Mouse (Mus musculus) midbrain, embryonic 16.5 days (tissue): Measurements from ENCODE around the gene Arhgap5. TPM values are rescaled to one million over a fixed set of nuclear protein-coding genes. Genes with fewer than 3 reads are reported as not detected.
"Not testable (repeated sequence)": the region's sequence is repeated elsewhere in the genome, so short reads cannot be mapped to it uniquely, and the experiment has no call there.

Experiments used
- ATAC-seq: fragments of 200-750 bp; cut with Nextera tagmentation; 2 replicates; pipeline ENCODE4 v1.8.0; 2017; ENCODE audit warnings: moderate TSS enrichment
- H3K27ac ChIP-seq: fragments of 300-500 bp; sonication (generic); 2 replicates; pipeline ENCODE4 v1.5.1; 2014; ENCODE audit warnings: mild to moderate bottlenecking, low read length, mixed read lengths
- H3K27me3 ChIP-seq: fragments of 300-500 bp; sonication (generic); 2 replicates; pipeline ENCODE4 v1.6.1; 2014; ENCODE audit warnings: low read depth, low read length, mixed read lengths; ENCODE audit not compliant: control insufficient read depth, insufficient read depth
- H3K36me3 ChIP-seq: fragments of 300-500 bp; sonication (generic); 2 replicates; pipeline ENCODE4 v1.6.1; 2014; ENCODE audit warnings: mild to moderate bottlenecking, low read length, moderate library complexity, mixed read lengths; ENCODE audit not compliant: control insufficient read depth, insufficient read depth
- H3K4me1 ChIP-seq: fragments of 300-500 bp; sonication (generic); 2 replicates; pipeline ENCODE4 v1.6.1; 2014; ENCODE audit warnings: mild to moderate bottlenecking, low read length, mixed read lengths; ENCODE audit not compliant: control insufficient read depth, insufficient read depth
- H3K4me2 ChIP-seq: fragments of 300-500 bp; sonication (generic); 2 replicates; pipeline ENCODE4 v1.6.1; 2014; ENCODE audit warnings: mild to moderate bottlenecking, low read length, mixed read lengths
- H3K4me3 ChIP-seq: fragments of 300-500 bp; sonication (generic); 2 replicates; pipeline ENCODE4 v1.5.1; 2014; ENCODE audit warnings: low read depth, mild to moderate bottlenecking, low read length, moderate library complexity, mixed read lengths
- H3K9ac ChIP-seq: fragments of 300-500 bp; sonication (generic); 2 replicates; pipeline ENCODE4 v1.6.1; 2014; ENCODE audit warnings: low read depth, low read length, mixed read lengths
- H3K9me3 ChIP-seq: fragments of 300-500 bp; sonication (generic); replicated peaks from 2 replicates; pipeline ENCODE4 v1.6.1; 2014; ENCODE audit warnings: mild to moderate bottlenecking, low read length, mixed read lengths; ENCODE audit not compliant: control insufficient read depth, poor library complexity, severe bottlenecking
- WGBS: fragments of 180-500 bp; shearing (Covaris S2); extraction: QIAGEN DNeasy Blood & Tissue Kit; methylation state at CpG from one replicate; pipeline ENCODE4 v1.1.7; 2014; 5-methylcytosine and 5-hydroxymethylcytosine counted together
- polyA plus RNA-seq: library from polyadenylated mRNA; unstranded; fragments of >200 nt; fragmentation: Nextera tagmentation; extraction: Ambion mirVana; gene quantifications from 2 replicates; pipeline ENCODE4 v1.2.1, GENCODE M21; 2015

Gene Arhgap5
- polyA plus RNA-seq, 1 experiment from 2014 or later: 35.0 TPM

- ATAC-seq: no peak
- H3K9me3 ChIP-seq: 0 out of 2 replicates have a peak, but pooled peaks cover 4% of the 10 kb centered on the region
- no peaks in the 10 kb centered on the region for H3K4me1 ChIP-seq
- H3K9ac ChIP-seq: no peak overlapping the region
- no peaks in the 10 kb centered on the region for H3K36me3 ChIP-seq
- no peak overlapping the region for H3K27ac ChIP-seq
- no peaks in the 10 kb centered on the region for H3K27me3 ChIP-seq
- no peak overlapping the region for H3K4me3 ChIP-seq
- H3K4me2 ChIP-seq: no peak overlapping the region
- 91% methylated on average over 2 of the region's 2 CpGs for WGBS
Measured at GRCm38 (mm10) chr12:52573371-52573770, 69.6 kb downstream of the Arhgap5 start.

GRCm38 (mm10) chr12:52586466-52586865 lies 82.7 kb downstream of the Arhgap5 start:
- not testable (repeated sequence) for H3K4me2 ChIP-seq, H3K27me3 ChIP-seq, H3K9me3 ChIP-seq, H3K4me3 ChIP-seq, H3K4me1 ChIP-seq, H3K36me3 ChIP-seq, H3K9ac ChIP-seq, ATAC-seq, H3K27ac ChIP-seq
- WGBS: 83% methylated on average over 2 of the region's 2 CpGs

GRCm38 (mm10) chr12:52587473-52588010 lies 83.8 kb downstream of the Arhgap5 start:
- H3K4me3 ChIP-seq: no peak overlapping the region
- ATAC-seq: no peak
- no peaks in the 10 kb centered on the region for H3K4me1 ChIP-seq
- no peak overlapping the region for H3K4me2 ChIP-seq
- H3K36me3 ChIP-seq: no peaks in the 10 kb centered on the region
- 84% methylated on average over 2 of the region's 2 CpGs for WGBS
- H3K27ac ChIP-seq: no peak overlapping the region
- H3K27me3 ChIP-seq: no peaks in the 10 kb centered on the region
- no peak overlapping the region for H3K9ac ChIP-seq
- H3K9me3 ChIP-seq: no peaks in the 10 kb centered on the region

DNA sequence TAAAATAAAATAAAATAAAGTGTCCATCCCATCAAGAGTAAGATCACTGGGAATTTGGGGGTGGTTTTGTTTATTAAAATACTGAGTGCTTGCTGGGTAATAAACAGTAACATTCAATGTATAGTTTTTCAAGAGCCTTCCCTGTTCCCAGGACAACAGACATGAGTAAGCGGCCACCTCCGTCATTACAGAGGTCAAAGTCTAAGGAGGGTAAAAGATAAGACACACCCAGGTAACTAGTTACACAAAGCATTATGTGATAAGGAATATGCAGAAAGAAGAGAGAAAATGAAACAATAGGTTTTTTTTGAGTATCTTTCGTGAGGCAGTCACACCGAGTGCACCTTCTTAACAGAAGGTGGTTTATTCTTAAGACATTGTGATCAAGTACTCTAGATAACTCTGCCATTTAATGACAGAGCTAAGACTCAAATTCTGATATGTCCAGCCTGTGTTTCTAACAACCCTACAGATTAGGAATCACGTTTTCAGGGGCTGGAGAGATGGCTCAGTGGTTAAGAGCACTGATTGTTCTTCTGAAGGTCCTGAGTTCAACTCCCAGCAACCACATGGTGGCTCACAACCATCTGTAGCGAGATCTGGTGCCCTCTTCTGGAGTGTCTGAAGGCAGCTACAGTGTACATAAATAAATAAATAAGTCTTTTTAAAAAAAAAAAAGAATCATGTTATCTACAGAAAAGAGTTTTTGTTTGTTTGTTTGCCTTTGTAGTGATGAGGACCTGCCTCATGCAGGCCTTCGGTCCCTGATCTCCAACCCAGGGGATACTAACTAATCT lies 91.8 kb downstream of the Arhgap5 start:
- H3K27me3 ChIP-seq: no peaks in the 10 kb centered on the region
- 85% methylated on average over 7 of the region's 7 CpGs for WGBS
- H3K27ac ChIP-seq: no peak overlapping the region
- H3K4me3 ChIP-seq: no peak overlapping the region
- H3K9ac ChIP-seq: no peak overlapping the region
- no peaks in the 10 kb centered on the region for H3K9me3 ChIP-seq
- no peaks in the 10 kb centered on the region for H3K4me1 ChIP-seq
- no peaks in the 10 kb centered on the region for H3K36me3 ChIP-seq
- no peak overlapping the region for H3K4me2 ChIP-seq
- no peak for ATAC-seq

GRCm38 (mm10) chr12:52602471-52602870 lies 98.7 kb downstream of the Arhgap5 start:
- peak overlapping the region; percentile 89 for H3K27ac ChIP-seq
- peak overlapping the region; percentile 65 for H3K4me2 ChIP-seq
- no peaks in the 10 kb centered on the region for H3K27me3 ChIP-seq
- ATAC-seq: no peak
- 26% methylated on average over 2 of the region's 2 CpGs for WGBS
- peaks cover 13% of the 10 kb centered on the region for H3K4me1 ChIP-seq
- H3K9ac ChIP-seq: peak overlapping the region; percentile 77
- no peaks in the 10 kb centered on the region for H3K36me3 ChIP-seq
- peak overlapping the region; percentile 86 for H3K4me3 ChIP-seq
- H3K9me3 ChIP-seq: no peaks in the 10 kb centered on the region

- Histone ChIP-seq H3K27ac (peak overlapping the region; percentile 89), H3K9me3 (no peaks in the 10 kb centered on the region), H3K9ac (peak overlapping the region; percentile 77), H3K4me2 (peak overlapping the region; percentile 65), H3K36me3 (no peaks in the 10 kb centered on the region), H3K4me3 (peak overlapping the region; percentile 86), H3K27me3 (no peaks in the 10 kb centered on the region), H3K4me1 (peaks cover 13% of the 10 kb centered on the region)
- ATAC-seq: peak; percentile 90
- under 1% methylated on average over 35 of the region's 35 CpGs for WGBS
Measured at GRCm38 (mm10) chr12:52602883-52603694, 99.3 kb downstream of the Arhgap5 start.

- peak overlapping the region; percentile 89 for H3K27ac ChIP-seq
- peak overlapping the region; percentile 86 for H3K4me3 ChIP-seq
- H3K4me2 ChIP-seq: peak overlapping the region; percentile 65
- no peaks in the 10 kb centered on the region for H3K9me3 ChIP-seq
- under 1% methylated on average over 21 of the region's 21 CpGs for WGBS
- H3K4me1 ChIP-seq: peaks cover 13% of the 10 kb centered on the region
- H3K36me3 ChIP-seq: no peaks in the 10 kb centered on the region
- peak overlapping the region; percentile 77 for H3K9ac ChIP-seq
- H3K27me3 ChIP-seq: no peaks in the 10 kb centered on the region
- peak; percentile 90 for ATAC-seq
Measured at GRCm38 (mm10) chr12:52603695-52604255, 100.0 kb downstream of the Arhgap5 start.

GRCm38 (mm10) chr12:52604256-52604991 lies 100.7 kb downstream of the Arhgap5 start:
- Histone ChIP-seq H3K4me3 (peak overlapping the region; percentile 86), H3K9ac (peak overlapping the region; percentile 76), H3K4me1 (peaks cover 13% of the 10 kb centered on the region), H3K4me2 (peak overlapping the region; percentile 55), H3K9me3 (no peaks in the 10 kb centered on the region), H3K27ac (peak overlapping the region; percentile 89), H3K27me3 (no peaks in the 10 kb centered on the region), H3K36me3 (no peaks in the 10 kb centered on the region)
- peak; percentile 89 for ATAC-seq
- WGBS: under 1% methylated on average over 33 of the region's 33 CpGs
